Mouse (Mus musculus) MN1 (cell line): ENCODE data around the gene Smchd1.

Experiments used
- DNase-seq: peaks from one replicate; pipeline ENCODE4 v3.0.0-alpha.2; 2016; ENCODE audit warnings: low spot score

Gene Smchd1

GRCm38 (mm10) chr17:71309711-71310485 is 165.2 kb downstream of the Smchd1 start:
- DNase-seq = no peak

GRCm38 (mm10) chr17:71309141-71309540 is 166.0 kb downstream of the Smchd1 start:
- DNase-seq = no peak

DNA sequence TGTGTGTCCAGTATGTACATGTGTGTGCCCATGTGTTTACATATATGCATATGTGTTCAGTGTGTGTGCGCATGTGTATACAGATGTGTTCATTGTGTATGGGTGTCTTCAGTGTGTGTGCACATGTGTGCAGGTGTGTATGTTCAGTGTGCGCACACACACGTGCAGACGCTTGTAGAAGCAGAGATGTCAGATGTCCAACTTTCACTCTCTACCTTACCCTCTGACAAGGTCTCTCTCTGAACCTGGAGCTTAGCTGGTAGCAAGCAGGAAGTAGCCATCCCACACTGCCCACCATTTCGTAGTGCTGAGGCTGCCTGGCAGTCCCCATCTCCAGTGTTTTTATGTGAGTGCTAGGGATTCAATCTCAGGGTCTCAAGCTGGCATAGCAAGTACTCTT is 166.8 kb downstream of the Smchd1 start:
- DNase-seq = no peak

DNA sequence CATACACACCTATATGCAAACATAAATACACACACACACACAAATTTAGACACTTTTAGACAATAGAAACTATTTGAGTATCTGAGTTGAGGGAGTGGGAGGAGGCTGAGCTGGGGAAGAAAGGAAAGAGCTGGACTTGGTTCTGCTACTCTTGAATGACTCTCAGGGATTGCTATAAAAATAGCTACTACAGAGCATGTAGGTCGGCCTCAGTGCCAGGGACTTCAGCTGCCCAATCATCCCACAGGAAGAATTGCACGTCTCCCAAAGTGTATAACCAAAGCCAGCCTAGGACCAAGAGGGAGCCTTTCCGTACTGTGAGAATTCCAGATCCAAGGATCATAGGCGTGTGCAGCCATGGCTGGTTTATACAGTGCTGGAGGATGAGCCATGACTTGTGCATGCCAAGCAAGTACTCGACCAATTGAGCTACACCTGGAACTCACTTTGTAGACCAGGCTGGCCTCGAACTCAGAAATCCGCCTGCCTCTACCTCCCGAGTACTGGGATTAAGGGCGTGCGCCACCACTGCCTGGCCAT is 167.8 kb downstream of the Smchd1 start:
- no peak for DNase-seq

DNA sequence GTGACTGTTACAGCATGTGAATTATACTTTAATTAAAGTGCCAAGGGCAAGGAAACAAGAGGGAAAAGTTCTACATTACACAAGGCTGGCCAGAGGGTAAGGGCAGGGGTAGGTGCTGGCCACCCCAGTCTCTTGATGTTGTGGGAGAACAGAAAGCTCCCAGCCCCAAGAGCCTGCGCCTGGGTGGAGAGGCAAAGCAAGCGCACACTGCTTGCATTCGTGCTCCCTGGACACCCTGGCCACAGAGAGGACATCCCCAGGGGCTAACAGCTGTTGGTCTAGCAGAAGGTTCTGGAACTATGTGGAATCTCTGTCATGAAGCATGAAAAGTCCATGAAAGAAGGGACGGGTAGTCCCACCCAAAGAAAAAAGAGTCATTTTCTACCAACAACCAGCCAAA is 168.4 kb downstream of the Smchd1 start:
- DNase-seq = no peak

DNA sequence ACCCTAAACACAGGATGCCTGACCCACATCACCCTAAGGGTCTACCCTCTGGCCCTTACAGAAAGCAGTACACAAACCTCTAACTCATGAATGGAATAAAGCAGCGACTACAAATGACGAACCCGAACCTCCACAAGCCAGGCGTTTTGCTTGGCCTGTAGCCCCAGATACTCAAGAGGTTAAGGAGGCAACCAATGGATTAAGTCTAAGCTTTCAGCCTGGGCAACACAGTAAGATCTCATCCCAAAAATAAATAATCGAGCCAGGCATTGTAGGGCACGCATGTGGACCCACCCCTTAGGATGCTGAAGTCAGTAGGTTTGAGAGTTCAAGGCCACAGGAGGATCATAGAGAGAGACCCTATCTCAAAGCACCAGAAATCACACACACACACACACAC is 169.1 kb downstream of the Smchd1 start:
- no peak for DNase-seq

GRCm38 (mm10) chr17:71303444-71303843 is 171.7 kb downstream of the Smchd1 start:
- no peak for DNase-seq

GRCm38 (mm10) chr17:71301413-71301812 is 173.7 kb downstream of the Smchd1 start:
- DNase-seq = no peak

DNA sequence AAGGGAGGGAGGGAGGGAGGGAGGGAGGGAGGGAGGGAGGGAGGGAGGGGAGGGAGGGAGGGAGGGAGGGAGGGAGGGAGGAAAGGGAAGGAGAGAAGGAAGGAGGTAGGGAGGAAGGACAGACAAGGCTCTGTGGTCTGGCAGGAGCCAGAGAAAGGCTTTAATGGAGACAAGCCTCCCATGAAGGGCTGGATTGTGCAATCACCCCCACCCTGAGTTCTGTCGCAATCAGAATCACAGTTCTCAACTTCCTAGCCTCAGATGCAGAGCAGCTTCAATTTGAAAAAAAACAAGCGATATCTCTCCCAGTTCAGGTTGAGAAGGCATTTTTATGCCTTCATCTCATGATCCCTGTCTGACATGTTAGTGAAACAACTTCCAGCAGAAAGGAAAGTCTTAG is 174.8 kb downstream of the Smchd1 start:
- no peak for DNase-seq

DNA sequence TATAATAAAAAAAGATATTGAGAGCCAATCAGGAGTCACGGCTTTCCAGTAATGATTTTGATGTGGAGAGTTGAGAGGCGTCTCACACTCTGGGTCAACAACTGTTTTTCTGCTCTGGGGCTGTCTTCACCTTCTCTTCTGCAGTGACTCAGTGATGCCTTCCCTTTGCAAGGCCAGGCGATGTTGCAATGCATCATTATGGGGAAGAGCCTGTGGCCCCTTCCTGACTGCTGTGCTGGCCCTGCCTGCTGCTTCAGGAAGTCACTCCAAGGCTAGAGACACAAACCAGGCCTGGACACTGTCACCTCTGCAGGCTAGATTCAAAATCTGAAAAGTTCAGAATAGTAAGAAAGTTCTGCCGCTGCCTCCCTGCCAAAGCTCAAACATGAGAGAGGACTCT is 175.3 kb downstream of the Smchd1 start:
- DNase-seq = no peak

GRCm38 (mm10) chr17:71294570-71294969 is 180.6 kb downstream of the Smchd1 start:
- DNase-seq = no peak
